22 mouse cellular contexts compared by ENCODE assay signal in the genomic region with DNA sequence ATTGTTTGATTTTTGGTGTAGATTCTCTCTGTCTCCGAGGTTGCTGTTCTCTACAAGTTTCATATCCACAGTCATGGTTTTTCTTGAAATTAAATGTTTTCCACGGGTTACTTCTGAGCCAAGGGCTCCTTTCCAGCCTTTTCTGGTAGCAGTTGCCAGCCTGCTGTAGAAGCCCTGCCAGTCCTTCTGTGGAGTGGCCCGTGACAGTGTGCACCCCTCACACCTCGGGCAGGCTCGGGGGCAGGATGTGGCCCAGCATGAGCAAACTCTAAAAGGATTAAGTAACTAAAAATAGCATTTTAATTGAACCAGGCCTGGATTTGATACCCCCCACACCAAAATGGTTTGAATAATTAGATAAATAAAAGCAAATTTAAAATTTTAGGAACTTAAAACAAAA. TPM values are rescaled to one million over a fixed set of nuclear protein-coding genes. Genes with fewer than 3 reads are reported as not detected.
DNase-seq lines count a peak whose midpoint lies in the region; ATAC-seq lines count a peak whose summit lies in the region.
"Had no signal": no experiment of that assay in that cellular context is flagged by ENCODE, and none has a peak within 500 bp of the region (broad histone marks: within the 10 kb centered on the region; RNA-seq: fewer than 3 reads in every experiment).

No protein-coding gene starts in this region.

- H3K4me1 ChIP-seq in limb, embryonic 13.5 days: peaks cover 16% of the 10 kb centered on the region
- peaks cover 22% of the 10 kb centered on the region for H3K4me1 ChIP-seq in limb, embryonic 10.5 days

- ATAC-seq in limb, embryonic 13.5 days (ENCODE audit: low FRiP score, low read depth): no peak
- ATAC-seq: CD4-positive, CD25-positive, alpha-beta regulatory T cell, adult 4 months; forebrain, embryonic 14.5 days had no signal

- no peak overlapping the region for H3K4me2 ChIP-seq in limb, embryonic 13.5 days (replicated peaks)
- H3K4me2 ChIP-seq: embryonic facial prominence, embryonic 15.5 days; heart, embryonic 12.5 days; hindbrain, embryonic 14.5 days had no signal

- H3K9ac ChIP-seq in limb, embryonic 13.5 days: 0 out of 2 replicates have a peak overlapping the region, but pooled peaks have one; percentile 19
- H3K9ac ChIP-seq: embryonic facial prominence, embryonic 15.5 days; hindbrain, embryonic 14.5 days had no signal

- H3K27ac ChIP-seq in limb, embryonic 13.5 days: no peak overlapping the region
- no peak overlapping the region for H3K27ac ChIP-seq in limb, embryonic 10.5 days
- H3K27ac ChIP-seq: embryonic facial prominence, embryonic 15.5 days; forebrain, embryonic 10.5 days; gastrocnemius, adult 2 months; hindbrain, embryonic 10.5 days; hindbrain, embryonic 14.5 days had no signal

- peaks cover 46% of the 10 kb centered on the region for H3K36me3 ChIP-seq in limb, embryonic 13.5 days
- H3K36me3 ChIP-seq in limb, embryonic 10.5 days: peaks cover 50% of the 10 kb centered on the region

- H3K27me3 ChIP-seq in limb, embryonic 13.5 days: no peaks in the 10 kb centered on the region
- H3K27me3 ChIP-seq in limb, embryonic 10.5 days (ENCODE audit: low read depth, poor library complexity, severe bottlenecking): no peaks in the 10 kb centered on the region
- H3K27me3 ChIP-seq: embryonic facial prominence, embryonic 15.5 days; heart, embryonic 12.5 days had no signal

- peak; percentile 33 to 46 for DNase-seq in cerebellum, postnatal 10 days
- DNase-seq in cerebellum, adult 11 months: no peak
- no peak for DNase-seq in limb, embryonic 10.5 days (ENCODE audit: low spot score)
- peak; percentile 27 for DNase-seq in naive thymus-derived CD4-positive, alpha-beta T cell, adult 2 months (ENCODE audit: low read depth)
- peak; percentile 41 for DNase-seq in thymus, postnatal 25 days
- no peak for DNase-seq in urinary bladder, postnatal 10 days (ENCODE audit: low spot score)
- no peak for DNase-seq in layer of hippocampus, postnatal 36 days
- DNase-seq: adrenal gland, postnatal 14 days; B cell, adult 2 months; embryo, embryonic 11 days; gastrocnemius, adult 2 months; gastrocnemius, postnatal 25 days had no signal

- 58% methylated on average over 5 of the region's 5 CpGs for WGBS in limb, embryonic 13.5 days
- WGBS in limb, embryonic 10.5 days: 80% methylated on average over 5 of the region's 5 CpGs

- no peaks in the 10 kb centered on the region for H3K9me3 ChIP-seq in limb, embryonic 13.5 days
- H3K9me3 ChIP-seq in limb, embryonic 10.5 days (replicated peaks): no peaks in the 10 kb centered on the region
- H3K9me3 ChIP-seq: embryonic facial prominence, embryonic 15.5 days; forebrain, embryonic 10.5 days; G1E; heart, embryonic 12.5 days; hindbrain, embryonic 10.5 days had no signal

- no peak overlapping the region for H3K4me3 ChIP-seq in limb, embryonic 13.5 days
- no peak overlapping the region for H3K4me3 ChIP-seq in limb, embryonic 10.5 days
- H3K4me3 ChIP-seq: embryonic facial prominence, embryonic 15.5 days; erythroblast, embryonic 14.5 days; forebrain, embryonic 10.5 days; gastrocnemius, adult 2 months; heart, embryonic 12.5 days; hindbrain, embryonic 10.5 days had no signal

RNA-seq across cellular contexts. Expression of a gene that starts 4.1 kb away (rescaled TPM):
- 54.1 and 54.7 TPM in 2 replicates for polyA plus RNA-seq in limb, embryonic 13.5 days (2015; fragmentation: Nextera tagmentation; extraction: Ambion mirVana)
- 41.5 and 50.7 TPM in 2 replicates for polyA plus RNA-seq in limb, embryonic 10.5 days (2016; fragmentation: Nextera tagmentation; extraction: Ambion mirVana)
- 10 to 100 TPM; 58.7 to 60.5 TPM for total RNA-seq in layer of hippocampus, postnatal 36 days (2021)

RNA-seq across cellular contexts. Expression of a gene that starts 53.5 kb away (rescaled TPM):
- polyA plus RNA-seq in limb, embryonic 13.5 days (2015; fragmentation: Nextera tagmentation; extraction: Ambion mirVana): 74.4 and 78.5 TPM in 2 replicates
- 115 TPM in 2 replicates for polyA plus RNA-seq in limb, embryonic 10.5 days (2016; fragmentation: Nextera tagmentation; extraction: Ambion mirVana)
- total RNA-seq in layer of hippocampus, postnatal 36 days (2021): 10 to 100 TPM; 30.0 to 32.4 TPM

RNA-seq across cellular contexts. Expression of a gene that starts 53.5 kb away (rescaled TPM):
- 67.9 and 76.0 TPM in 2 replicates for polyA plus RNA-seq in limb, embryonic 13.5 days (2015; fragmentation: Nextera tagmentation; extraction: Ambion mirVana)
- polyA plus RNA-seq in limb, embryonic 10.5 days (2016; fragmentation: Nextera tagmentation; extraction: Ambion mirVana): 89.6 and 98.8 TPM in 2 replicates
- total RNA-seq in layer of hippocampus, postnatal 36 days (2021): 10 to 100 TPM; 36.1 to 40.6 TPM

Comparison
In these comparisons a context has a peak if more than half of its experiments do, and no peak if none do; other contexts are left out.
1. DNase-seq: peak in cerebellum, postnatal 10 days (2 of 2), naive thymus-derived CD4-positive, alpha-beta T cell, adult 2 months (single experiment) and thymus, postnatal 25 days (single experiment); none in cerebellum, adult 11 months (single experiment), limb, embryonic 10.5 days (single experiment), urinary bladder, postnatal 10 days (single experiment) and layer of hippocampus, postnatal 36 days (0 of 2).